Mouse (Mus musculus): ENCODE results near the gene Nid2.

The Nid2 gene

GRCm38 (mm10) chr14:19777945-19778344 lies 26.9 kb downstream of the Nid2 start:
- in situ Hi-C loops (cut with MboI, MseI) = no loop called here

GRCm38 (mm10) chr14:19785797-19786588 lies 34.9 kb downstream of the Nid2 start:
- in situ Hi-C loops (cut with MboI, MseI) = no loop called here

- in situ Hi-C loops (cut with MboI, MseI) = no loop called here
These were observed 37.4 kb downstream of the Nid2 start for GRCm38 (mm10) chr14:19788443-19788842.

- in situ Hi-C loops (cut with MboI, MseI) = no loop called here
These were observed 43.8 kb downstream of the Nid2 start for GRCm38 (mm10) chr14:19794881-19795280.

GRCm38 (mm10) chr14:19796541-19797304 lies 45.7 kb downstream of the Nid2 start:
- in situ Hi-C loops (cut with MboI, MseI) = no loop called here

GRCm38 (mm10) chr14:19800485-19800884 lies 49.4 kb downstream of the Nid2 start:
- in situ Hi-C loops (cut with MboI, MseI) = loop anchor here (25.0 kb wide), 1 partner anchor 213 kb away; the partner anchor contains the start of gene Gm2237

- in situ Hi-C loops (cut with MboI, MseI) = loop anchor here (25.0 kb wide), 1 partner anchor 214 kb away; the partner anchor contains the start of gene Gm2237
These were observed 50.6 kb downstream of the Nid2 start for GRCm38 (mm10) chr14:19801474-19802215.

- in situ Hi-C loops (cut with MboI, MseI) = loop anchor here (25.0 kb wide), 1 partner anchor 216 kb away; the partner anchor contains the start of gene Gm2237
These were observed 52.2 kb downstream of the Nid2 start for GRCm38 (mm10) chr14:19803222-19803621.

GRCm38 (mm10) chr14:19803623-19804022 lies 52.6 kb downstream of the Nid2 start:
- in situ Hi-C loops (cut with MboI, MseI) = loop anchor here (25.0 kb wide), 1 partner anchor 216 kb away; the partner anchor contains the start of gene Gm2237

GRCm38 (mm10) chr14:19807339-19807738 lies 56.3 kb downstream of the Nid2 start:
- in situ Hi-C loops (cut with MboI, MseI) = loop anchor here (5.0 to 25.0 kb wide), 2 partner anchors 100 to 220 kb away; partner anchors contain the start of gene Gm2237

GRCm38 (mm10) chr14:19807858-19808257 lies 56.8 kb downstream of the Nid2 start:
- in situ Hi-C loops (cut with MboI, MseI) = loop anchor here (5.0 to 25.0 kb wide), 2 partner anchors 101 to 221 kb away; partner anchors contain the start of gene Gm2237

GRCm38 (mm10) chr14:19809934-19810333 lies 58.9 kb downstream of the Nid2 start:
- in situ Hi-C loops (cut with MboI, MseI) = loop anchor here (5.0 to 25.0 kb wide), 2 partner anchors 103 to 223 kb away; partner anchors contain the start of gene Gm2237

GRCm38 (mm10) chr14:19813061-19813460 lies 62.0 kb downstream of the Nid2 start:
- in situ Hi-C loops (cut with MboI, MseI) = loop anchor here (25.0 kb wide), 1 partner anchor 226 kb away; the partner anchor contains the start of gene Gm2237

GRCm38 (mm10) chr14:19817949-19818348 lies 66.9 kb downstream of the Nid2 start:
- in situ Hi-C loops (cut with MboI, MseI) = loop anchor here (25.0 kb wide), 1 partner anchor 231 kb away; the partner anchor contains the start of gene Gm2237

GRCm38 (mm10) chr14:19821686-19822085 lies 70.6 kb downstream of the Nid2 start:
- in situ Hi-C loops (cut with MboI, MseI) = loop anchor here (25.0 kb wide), 1 partner anchor 234 kb away; the partner anchor contains the start of gene Gm2237

- in situ Hi-C loops (cut with MboI, MseI) = loop anchor here (25.0 kb wide), 1 partner anchor 236 kb away; the partner anchor contains the start of gene Gm2237
These were observed 72.5 kb downstream of the Nid2 start, which contains the start of gene Rtraf for GRCm38 (mm10) chr14:19823321-19824142. Rtraf (minus strand) TSS chr14:19823824.

GRCm38 (mm10) chr14:19825481-19825880 lies 74.4 kb downstream of the Nid2 start:
- in situ Hi-C loops (cut with MboI, MseI) = no loop called here

GRCm38 (mm10) chr14:19836289-19836688 lies 85.2 kb downstream of the Nid2 start:
- in situ Hi-C loops (cut with MboI, MseI) = loop anchor here (5.0 to 10.0 kb wide), 2 partner anchors 236 to 419 kb away; no protein-coding TSS in a partner anchor

- in situ Hi-C loops (cut with MboI, MseI) = loop anchor here (5.0 to 10.0 kb wide), 2 partner anchors 233 to 415 kb away; no protein-coding TSS in a partner anchor
These were observed 88.7 kb downstream of the Nid2 start for GRCm38 (mm10) chr14:19839600-19840332.

Measured in T-helper 1 cell (primary cell).